Mouse (Mus musculus) hindbrain, embryonic 15.5 days (tissue): ENCODE measurements around the gene Catip. TPM values are rescaled to one million over a fixed set of nuclear protein-coding genes. Genes with fewer than 3 reads are reported as not detected.
"Not testable (repeated sequence)": the region's sequence is repeated elsewhere in the genome, so short reads cannot be mapped to it uniquely, and the experiment has no call there.

ENCODE experiments used
- ATAC-seq: fragments of 200-750 bp; cut with Nextera tagmentation; 2 replicates; pipeline ENCODE4 v1.8.0; 2017; ENCODE audit warnings: low read depth, moderate number of reproducible peaks, moderate TSS enrichment; ENCODE audit not compliant: low FRiP score
- H3K27ac ChIP-seq: fragments of 300-500 bp; sonication (generic); replicated peaks from 2 replicates; pipeline ENCODE4 v1.5.1; 2015; ENCODE audit warnings: mild to moderate bottlenecking, inconsistent platforms
- H3K27me3 ChIP-seq: fragments of 300-500 bp; sonication (generic); 2 replicates; pipeline ENCODE4 v1.6.1; 2015; ENCODE audit warnings: control low read depth, inconsistent platforms
- H3K36me3 ChIP-seq: fragments of 300-500 bp; sonication (generic); 2 replicates; pipeline ENCODE4 v1.6.1; 2015; ENCODE audit warnings: control low read depth, inconsistent platforms
- H3K4me1 ChIP-seq: fragments of 300-500 bp; sonication (generic); replicated peaks from 2 replicates; pipeline ENCODE4 v1.6.1; 2015; ENCODE audit warnings: control low read depth, inconsistent platforms
- H3K4me2 ChIP-seq: fragments of 300-500 bp; sonication (generic); 2 replicates; pipeline ENCODE4 v1.6.1; 2015; ENCODE audit warnings: moderate library complexity, mild to moderate bottlenecking, inconsistent platforms
- H3K4me3 ChIP-seq: fragments of 300-500 bp; sonication (generic); 2 replicates; pipeline ENCODE4 v1.5.1; 2015; ENCODE audit warnings: mild to moderate bottlenecking, inconsistent platforms
- H3K9ac ChIP-seq: fragments of 300-500 bp; sonication (generic); 2 replicates; pipeline ENCODE4 v1.6.1; 2015; ENCODE audit warnings: inconsistent platforms
- H3K9me3 ChIP-seq: fragments of 300-500 bp; sonication (generic); 2 replicates; pipeline ENCODE4 v1.6.1; 2016; ENCODE audit warnings: control low read depth, inconsistent platforms
- WGBS: fragments of 180-500 bp; shearing (Covaris S2); methylation state at CpG from one replicate; pipeline ENCODE4 v1.1.7; 2015; 5-methylcytosine and 5-hydroxymethylcytosine counted together
- polyA plus RNA-seq: library from polyadenylated mRNA; unstranded; fragments of >200 nt; fragmentation: Nextera tagmentation; extraction: Ambion mirVana; gene quantifications from 2 replicates; pipeline ENCODE4 v1.2.1, GENCODE M21; 2015

The Catip gene
- polyA plus RNA-seq, 1 experiment from 2014 or later: 2.4 TPM

GRCm38 (mm10) chr1:74394858-74395257, 33.0 kb downstream of the Catip start:
- H3K4me2 ChIP-seq: no peak overlapping the region
- H3K4me3 ChIP-seq: no peak overlapping the region
- 0 out of 2 replicates have a peak, but pooled peaks cover 4% of the 10 kb centered on the region for H3K27me3 ChIP-seq
- H3K9ac ChIP-seq: no peak overlapping the region
- 90% methylated on average over 15 of the region's 15 CpGs for WGBS
- ATAC-seq: no peak
- peaks cover 4% of the 10 kb centered on the region; the same call in 1 of the 2 replicates for H3K36me3 ChIP-seq
- no peaks in the 10 kb centered on the region for H3K9me3 ChIP-seq
- H3K4me1 ChIP-seq: peaks cover 45% of the 10 kb centered on the region
- H3K27ac ChIP-seq: no peak overlapping the region

GRCm38 (mm10) chr1:74395290-74395689, 33.4 kb downstream of the Catip start:
- H3K9ac ChIP-seq: no peak overlapping the region
- H3K4me1 ChIP-seq: peaks cover 40% of the 10 kb centered on the region
- no peaks in the 10 kb centered on the region for H3K9me3 ChIP-seq
- ATAC-seq: no peak
- peaks cover 4% of the 10 kb centered on the region; the same call in 1 of the 2 replicates for H3K36me3 ChIP-seq
- no peak overlapping the region for H3K4me3 ChIP-seq
- 0 out of 2 replicates have a peak, but pooled peaks cover 4% of the 10 kb centered on the region for H3K27me3 ChIP-seq
- H3K27ac ChIP-seq: no peak overlapping the region
- WGBS: 87% methylated on average over 12 of the region's 13 CpGs
- no peak overlapping the region for H3K4me2 ChIP-seq

GRCm38 (mm10) chr1:74396456-74397222, 34.7 kb downstream of the Catip start:
- Histone ChIP-seq H3K4me1 (peaks cover 34% of the 10 kb centered on the region), H3K4me3 (peak overlapping the region; percentile 55), H3K27ac (peak overlapping the region; percentile 62; the same call in 1 of the 2 replicates), H3K9ac (peak overlapping the region; percentile 48; the same call in 1 of the 2 replicates), H3K4me2 (peak overlapping the region; percentile 96)
- ATAC-seq, H3K9me3 ChIP-seq, H3K27me3 ChIP-seq, H3K36me3 ChIP-seq: not testable (repeated sequence)
- WGBS: 11% methylated on average over 12 of the region's 12 CpGs

GRCm38 (mm10) chr1:74397268-74397918, 35.5 kb downstream of the Catip start:
- peak; percentile 87 for ATAC-seq
- no peaks in the 10 kb centered on the region for H3K27me3 ChIP-seq

GRCm38 (mm10) chr1:74397919-74398451, 36.1 kb downstream of the Catip start:
- H3K4me1 ChIP-seq: peaks cover 23% of the 10 kb centered on the region
- no peaks in the 10 kb centered on the region for H3K9me3 ChIP-seq
- ATAC-seq: no peak
- H3K27ac ChIP-seq: peak overlapping the region; percentile 62
- H3K27me3 ChIP-seq: no peaks in the 10 kb centered on the region
- H3K36me3 ChIP-seq: peaks cover 4% of the 10 kb centered on the region; the same call in 1 of the 2 replicates
- WGBS: 6% methylated on average over 11 of the region's 11 CpGs
- H3K4me3 ChIP-seq: peak overlapping the region; percentile 55
- peak overlapping the region; percentile 96 for H3K4me2 ChIP-seq
- peak overlapping the region; percentile 48; the same call in 1 of the 2 replicates for H3K9ac ChIP-seq

More at GRCm38 (mm10) chr1:74397268-74397918, 35.5 kb downstream of the Catip start:
- Histone ChIP-seq H3K36me3 (peaks cover 4% of the 10 kb centered on the region; the same call in 1 of the 2 replicates), H3K4me2 (peak overlapping the region; percentile 96), H3K27ac (peak overlapping the region; percentile 62), H3K9ac (peak overlapping the region; percentile 48), H3K9me3 (no peaks in the 10 kb centered on the region), H3K4me1 (peaks cover 28% of the 10 kb centered on the region), H3K4me3 (peak overlapping the region; percentile 55)
- WGBS: 0% methylated on average over 37 of the region's 41 CpGs

GRCm38 (mm10) chr1:74400531-74400930, 38.6 kb downstream of the Catip start:
- no peak for ATAC-seq
- H3K4me2 ChIP-seq: no peak overlapping the region
- H3K4me1 ChIP-seq: peaks cover 18% of the 10 kb centered on the region; the same call in 1 of the 2 replicates
- H3K27me3 ChIP-seq: no peaks in the 10 kb centered on the region
- no peak overlapping the region for H3K27ac ChIP-seq
- no peak overlapping the region for H3K4me3 ChIP-seq
- no peaks in the 10 kb centered on the region for H3K9me3 ChIP-seq
- H3K9ac ChIP-seq: no peak overlapping the region
- WGBS: 81% methylated on average over 3 of the region's 3 CpGs
- no peaks in the 10 kb centered on the region for H3K36me3 ChIP-seq

- no peak overlapping the region for H3K27ac ChIP-seq
- H3K4me2 ChIP-seq: no peak overlapping the region
- H3K4me1 ChIP-seq: peaks cover 18% of the 10 kb centered on the region; the same call in 1 of the 2 replicates
- no peaks in the 10 kb centered on the region for H3K27me3 ChIP-seq
- H3K9ac ChIP-seq: no peak overlapping the region
- ATAC-seq: no peak
- no peaks in the 10 kb centered on the region for H3K36me3 ChIP-seq
- no peak overlapping the region for H3K4me3 ChIP-seq
- no peaks in the 10 kb centered on the region for H3K9me3 ChIP-seq
- 61% methylated on average over 16 of the region's 16 CpGs for WGBS
These were observed 39.3 kb downstream of the Catip start for GRCm38 (mm10) chr1:74401015-74401702.

- Histone ChIP-seq H3K36me3 (no peaks in the 10 kb centered on the region), H3K27me3 (no peaks in the 10 kb centered on the region)
These were observed 42.3 kb downstream of the Catip start for GRCm38 (mm10) chr1:74404206-74404605.

GRCm38 (mm10) chr1:74408589-74409504, 46.9 kb downstream of the Catip start, which contains the start of gene Vil1:
Gene Vil1, plus strand, starts transcription at chr1:74409376.
- no peaks in the 10 kb centered on the region for H3K36me3 ChIP-seq
- WGBS: 60% methylated on average over 11 of the region's 15 CpGs
- ATAC-seq: no peak

More at GRCm38 (mm10) chr1:74404206-74404605, 42.3 kb downstream of the Catip start:
- Histone ChIP-seq H3K27ac (no peak overlapping the region), H3K4me1 (no peaks in the 10 kb centered on the region), H3K9me3 (no peaks in the 10 kb centered on the region), H3K4me3 (no peak overlapping the region), H3K9ac (no peak overlapping the region), H3K4me2 (no peak overlapping the region)
- WGBS: 93% methylated on average over 4 of the region's 4 CpGs
- ATAC-seq: no peak

GRCm38 (mm10) chr1:74411753-74412325, 49.9 kb downstream of the Catip start:
- no peak overlapping the region for H3K9ac ChIP-seq
- WGBS: 50% methylated on average over 2 of the region's 2 CpGs
- H3K27me3 ChIP-seq: no peaks in the 10 kb centered on the region
- no peak overlapping the region for H3K4me3 ChIP-seq
- ATAC-seq: no peak
- no peak overlapping the region for H3K27ac ChIP-seq
- no peaks in the 10 kb centered on the region for H3K9me3 ChIP-seq
- no peaks in the 10 kb centered on the region for H3K36me3 ChIP-seq
- H3K4me2 ChIP-seq: no peak overlapping the region
- H3K4me1 ChIP-seq: no peaks in the 10 kb centered on the region

More at GRCm38 (mm10) chr1:74408589-74409504, 46.9 kb downstream of the Catip start, which contains the start of gene Vil1:
- Histone ChIP-seq H3K9ac (no peak within 1 kb of the TSS), H3K27me3 (no peaks in the 10 kb centered on the region), H3K27ac (no peak within 1 kb of the TSS), H3K4me2 (no peak within 1 kb of the TSS), H3K4me3 (no peak within 1 kb of the TSS), H3K4me1 (no peaks in the 10 kb centered on the region), H3K9me3 (no peaks in the 10 kb centered on the region)
